Mouse (Mus musculus) natural killer cell, adult 2 months (primary cell): ENCODE measurements at regions not wholly inside any gene's neighbourhood (a gene's known extent, or its start where the extent isn't known, plus 50 kb on each side); places are given as distances from the start of the nearest gene placed in this dataset.

Source experiments
- DNase-seq, 2 experiments: peaks; one replicate each; pipeline ENCODE4 v3.0.0; 2022; ENCODE audit warnings: low spot score in 2 of 2

DNA sequence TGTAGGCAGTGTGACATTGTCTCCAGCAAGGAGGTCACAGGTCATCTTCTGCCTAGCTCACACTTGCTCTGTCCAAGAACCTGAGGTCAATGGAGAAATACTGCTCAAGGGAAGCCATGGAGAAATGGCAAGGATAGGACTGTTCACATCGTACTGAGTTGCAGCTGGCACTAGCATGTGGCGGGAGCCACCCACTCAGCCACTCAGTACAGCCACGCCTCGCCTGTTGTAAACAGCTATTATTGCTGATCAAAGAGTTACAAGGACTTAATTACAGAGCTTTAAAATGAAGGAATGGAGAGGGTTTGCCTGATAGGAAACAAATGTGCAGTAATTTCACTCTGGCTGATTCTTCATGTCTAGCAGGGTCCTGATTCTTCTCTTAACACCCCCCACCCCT is 64.8 kb downstream of the Dll1 start:
- DNase-seq: no peak

DNA sequence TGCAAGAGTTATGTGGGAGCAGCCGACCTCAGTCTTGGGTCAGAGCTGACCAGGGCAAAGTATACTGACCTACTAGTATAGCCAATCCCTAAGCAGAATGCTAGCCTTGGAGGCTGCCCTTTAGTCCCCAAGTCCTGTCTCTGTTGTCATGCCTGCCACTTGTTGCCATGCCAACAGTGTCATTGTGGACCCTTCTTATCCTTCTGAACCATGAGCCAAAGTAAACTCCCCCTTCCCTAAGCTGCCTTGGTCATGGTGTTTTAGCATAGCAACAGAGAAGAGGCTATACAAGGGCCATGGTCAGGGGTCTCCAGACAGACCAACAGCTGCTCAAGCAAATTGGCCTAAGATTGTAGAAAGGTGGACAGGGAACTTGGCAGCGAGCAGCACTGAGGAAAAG is 66.2 kb downstream of the Dll1 start:
- no peak for DNase-seq

DNA sequence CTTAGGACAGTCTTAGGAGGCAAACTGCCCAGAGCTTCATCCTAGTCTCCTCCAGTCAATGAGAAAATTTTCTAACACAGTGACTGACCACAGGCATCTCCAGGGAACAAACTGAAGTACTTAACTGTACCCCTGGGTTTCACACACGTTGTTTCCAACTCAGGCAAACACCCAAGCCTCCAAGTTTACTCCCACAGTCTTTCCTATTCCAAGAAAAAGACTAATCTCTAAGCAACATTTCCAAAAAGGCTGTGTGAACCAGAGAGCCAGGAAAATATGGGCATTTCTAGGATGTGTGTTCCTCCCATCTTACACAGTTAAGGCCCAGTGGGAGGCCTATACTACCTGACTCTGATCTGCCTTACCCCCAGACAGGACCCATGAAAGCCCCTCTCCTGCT is 74.6 kb downstream of the Dll1 start:
- DNase-seq: no peak

DNA sequence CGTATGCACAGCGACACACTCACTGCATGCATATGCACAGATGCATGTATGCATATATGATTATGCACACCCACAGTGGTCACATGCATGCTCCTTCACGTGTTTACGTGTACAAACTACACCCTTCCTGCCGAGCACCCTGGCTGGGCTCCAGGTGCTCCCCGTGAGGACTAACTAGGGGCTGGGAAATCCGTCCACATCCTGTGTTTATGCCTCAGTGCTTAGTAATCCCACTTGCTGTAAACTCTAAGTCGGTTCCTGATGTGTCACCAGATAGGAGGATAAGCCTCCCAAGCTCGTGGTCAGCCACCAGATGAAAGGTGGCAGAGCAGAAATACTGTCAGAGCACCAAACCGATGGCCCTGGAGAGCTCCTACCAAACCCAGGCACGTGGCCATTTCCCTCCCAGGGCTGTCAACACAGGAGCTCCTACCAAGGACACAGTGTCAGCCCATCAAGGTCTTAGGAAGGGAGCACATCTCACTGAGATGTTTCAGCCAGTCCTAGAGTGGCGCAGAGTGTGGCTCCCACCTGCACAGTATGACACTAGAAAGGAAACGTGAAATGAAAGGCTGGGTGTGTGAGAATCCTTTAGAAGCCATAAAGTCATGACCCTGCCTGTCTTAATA is 76.8 kb downstream of the Dll1 start:
- no peak for DNase-seq

DNA sequence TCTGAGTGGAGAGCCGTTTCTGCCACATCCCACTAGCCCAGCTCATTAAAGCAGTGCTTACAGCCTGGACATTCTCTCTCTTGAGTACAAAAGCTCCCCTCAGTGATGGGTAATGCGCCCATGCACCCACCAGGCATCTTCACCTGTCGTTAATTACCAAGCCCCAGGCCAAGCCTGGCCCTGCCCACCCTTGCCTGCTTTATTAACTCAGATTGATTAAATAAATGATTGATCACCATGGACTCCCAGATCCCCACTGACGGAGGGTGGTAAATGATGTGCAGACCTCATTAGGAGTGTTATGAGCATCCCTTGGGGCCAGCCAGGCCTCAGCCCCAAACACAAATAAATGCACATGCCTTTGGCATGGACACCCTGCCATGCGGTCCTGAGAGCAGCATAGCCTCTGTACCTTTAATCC is 82.5 kb downstream of the Dll1 start:
- DNase-seq: no peak

DNA sequence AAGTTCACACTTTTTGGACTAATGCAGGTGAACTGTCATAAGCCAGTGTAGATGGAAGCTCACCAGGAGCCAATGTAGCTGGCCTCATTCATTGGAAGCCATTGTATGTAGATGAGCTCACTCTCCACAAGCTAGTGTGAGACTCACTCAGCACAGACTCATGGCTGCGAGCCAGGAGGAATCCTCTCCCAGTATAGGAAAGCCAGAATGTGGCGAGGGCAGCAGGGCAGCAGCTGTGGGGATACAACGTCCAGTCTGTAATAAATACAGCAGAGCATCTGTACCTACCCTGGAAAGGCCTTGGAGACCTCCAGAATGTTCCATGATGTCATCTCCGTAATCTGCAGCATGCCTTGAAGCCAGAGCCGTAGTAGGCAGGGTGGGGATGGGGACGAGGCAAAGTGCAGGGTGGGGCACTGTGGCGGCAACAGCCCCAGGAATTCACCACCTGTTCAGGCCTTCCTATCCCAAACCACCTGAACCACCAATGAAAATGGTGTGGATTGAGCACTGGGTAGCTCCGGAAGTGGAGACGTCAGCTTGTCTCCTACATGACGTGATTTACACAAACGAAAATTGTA is 84.1 kb downstream of the Dll1 start:
- no peak for DNase-seq

DNA sequence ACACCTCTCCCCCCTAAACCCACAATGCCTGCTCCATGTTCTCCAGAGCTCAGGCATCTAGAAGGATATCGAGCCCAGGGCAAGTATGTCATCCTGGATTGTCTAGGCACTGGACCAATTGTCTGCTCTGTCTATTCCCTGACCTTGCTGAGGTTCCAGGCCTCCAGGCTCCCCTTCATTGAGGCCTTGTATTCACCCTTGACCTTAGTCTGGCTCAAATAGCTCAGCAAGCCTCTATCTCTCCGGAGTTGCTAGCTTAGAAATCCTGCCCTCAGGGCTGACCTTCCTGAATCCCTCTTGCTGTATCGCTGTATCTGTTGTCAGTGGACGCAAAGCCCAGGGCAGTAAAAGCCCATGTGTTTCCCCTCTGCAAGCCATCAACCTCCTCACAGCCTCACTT is 85.0 kb downstream of the Dll1 start:
- no peak for DNase-seq

DNA sequence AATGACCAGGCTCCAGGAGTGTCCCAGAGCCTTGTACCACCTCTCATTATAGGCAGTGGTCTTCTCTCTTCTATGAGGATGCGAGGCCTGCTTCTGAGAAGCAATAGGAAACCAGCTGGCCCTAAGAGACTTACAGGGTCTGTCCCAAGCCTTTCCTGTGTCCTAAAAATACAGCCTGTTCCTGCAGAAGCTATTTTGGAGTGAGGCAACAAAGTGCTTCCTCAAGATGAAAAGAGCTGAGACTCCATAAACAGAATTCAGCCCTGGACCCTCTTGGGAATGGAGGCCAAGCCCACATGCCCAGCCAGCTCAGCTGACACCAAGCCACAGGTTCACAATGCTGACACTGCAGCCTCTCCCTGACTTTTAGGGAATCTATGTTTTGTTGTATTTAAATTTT is 86.3 kb downstream of the Dll1 start:
- DNase-seq: no peak

DNA sequence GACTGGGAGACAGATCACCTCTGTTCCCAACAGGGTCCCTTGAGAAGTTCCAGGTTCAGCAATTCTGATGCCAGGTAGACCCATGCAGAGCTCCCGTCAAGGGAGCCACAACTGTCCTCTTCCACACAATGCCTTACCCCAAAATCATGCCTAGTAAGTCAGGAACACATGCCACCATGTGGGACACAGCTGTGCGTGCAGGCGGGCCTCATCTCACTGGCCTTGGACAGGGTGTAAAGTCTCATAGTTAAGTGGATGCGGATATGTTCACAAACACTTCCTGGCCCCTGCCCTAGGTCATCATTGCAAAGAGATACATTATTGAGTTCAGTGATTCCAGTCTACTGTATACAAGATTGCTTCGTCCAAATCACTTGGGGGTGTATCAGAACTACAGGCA is 87.6 kb downstream of the Dll1 start:
- no peak for DNase-seq

DNA sequence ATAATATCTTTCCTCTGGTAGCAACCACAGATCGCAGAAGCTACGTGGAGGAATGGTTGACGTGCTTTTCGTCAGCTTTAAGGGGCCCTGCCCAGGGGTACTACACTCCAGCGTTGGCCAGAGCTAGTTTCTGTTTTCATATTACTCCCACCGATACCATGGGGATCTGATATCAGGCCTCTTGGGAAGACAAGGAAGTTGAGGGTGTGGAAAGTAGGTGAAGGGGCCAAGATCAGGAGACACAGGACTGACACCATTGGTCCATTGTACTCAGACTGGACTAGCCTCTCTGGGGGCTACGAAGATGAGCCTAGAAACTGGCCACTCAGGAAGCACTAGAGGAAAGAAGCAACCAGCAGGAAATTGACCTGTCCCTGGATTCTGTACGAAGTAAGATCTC is 88.0 kb downstream of the Dll1 start:
- no peak for DNase-seq

DNA sequence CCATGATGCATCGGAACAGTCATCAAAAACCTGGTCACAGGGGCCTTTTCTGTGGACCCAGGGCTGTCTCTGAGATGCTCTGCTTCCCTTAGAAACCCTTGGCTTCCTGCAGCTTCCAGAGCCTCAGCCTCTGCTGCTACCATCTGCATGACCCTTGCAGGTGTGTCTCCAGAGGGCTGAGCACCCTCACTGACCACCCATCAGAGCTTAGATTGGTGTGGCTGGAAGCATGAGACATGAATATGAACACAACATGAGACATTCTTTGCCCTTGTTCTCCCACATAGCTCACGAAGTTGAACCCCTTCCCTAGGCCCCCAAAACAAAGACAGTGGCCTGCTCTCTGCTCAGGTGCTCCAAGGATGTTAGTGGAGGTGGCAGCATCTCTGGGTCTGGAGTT is 90.1 kb downstream of the Dll1 start:
- no peak for DNase-seq

DNA sequence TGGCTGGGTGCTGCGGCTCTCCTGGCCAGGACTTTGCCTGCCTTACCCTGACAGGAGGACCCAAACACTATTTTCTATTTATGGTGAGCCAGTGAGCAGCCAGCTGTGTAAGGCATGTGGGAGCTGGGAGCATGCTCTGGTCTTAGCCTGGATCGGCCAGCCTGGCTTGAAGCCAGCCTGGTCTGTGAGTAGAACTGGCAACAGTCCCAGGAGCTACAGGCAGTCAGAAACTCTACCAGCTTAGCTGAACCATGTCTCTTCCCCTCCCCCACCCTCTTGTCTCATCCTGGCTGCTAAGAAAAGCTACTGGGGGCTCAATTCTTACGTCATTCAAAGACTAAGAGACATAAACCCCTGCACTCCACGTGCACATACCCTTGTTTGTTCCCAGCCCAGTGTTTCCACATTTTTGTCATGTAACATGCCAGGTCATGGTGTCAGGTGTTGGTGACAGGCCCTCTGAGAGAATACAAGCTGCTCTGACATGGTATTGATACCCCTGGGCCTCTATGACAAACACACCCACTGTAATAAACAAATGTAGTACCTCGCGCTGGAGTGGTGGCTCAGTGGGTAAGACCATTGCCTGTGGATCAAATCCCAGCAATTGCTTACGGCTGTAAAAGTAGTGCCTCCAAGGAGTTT is 91.2 kb downstream of the Dll1 start:
- no peak for DNase-seq

DNA sequence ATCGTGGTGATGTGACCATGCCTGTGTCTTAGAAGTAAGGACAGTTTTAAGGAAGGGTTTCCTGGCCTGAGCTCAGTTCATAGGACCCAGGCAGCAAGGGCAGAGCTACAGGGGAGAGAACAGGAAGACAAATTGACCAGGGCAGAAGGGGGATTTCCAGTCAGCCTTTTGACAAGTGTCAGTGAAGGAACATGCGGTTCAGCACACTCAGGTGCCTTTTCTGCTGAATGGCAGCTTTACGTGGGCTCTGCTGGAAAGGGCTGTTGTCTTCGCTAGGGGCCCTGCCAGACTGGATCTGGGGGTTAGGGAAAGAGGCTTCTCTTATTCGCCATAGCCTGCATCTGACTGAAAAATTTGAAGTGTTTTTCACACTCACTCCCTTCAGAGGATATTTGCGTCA is 106.8 kb downstream of the Dll1 start:
- peak; percentile 8 to 14 for DNase-seq

DNA sequence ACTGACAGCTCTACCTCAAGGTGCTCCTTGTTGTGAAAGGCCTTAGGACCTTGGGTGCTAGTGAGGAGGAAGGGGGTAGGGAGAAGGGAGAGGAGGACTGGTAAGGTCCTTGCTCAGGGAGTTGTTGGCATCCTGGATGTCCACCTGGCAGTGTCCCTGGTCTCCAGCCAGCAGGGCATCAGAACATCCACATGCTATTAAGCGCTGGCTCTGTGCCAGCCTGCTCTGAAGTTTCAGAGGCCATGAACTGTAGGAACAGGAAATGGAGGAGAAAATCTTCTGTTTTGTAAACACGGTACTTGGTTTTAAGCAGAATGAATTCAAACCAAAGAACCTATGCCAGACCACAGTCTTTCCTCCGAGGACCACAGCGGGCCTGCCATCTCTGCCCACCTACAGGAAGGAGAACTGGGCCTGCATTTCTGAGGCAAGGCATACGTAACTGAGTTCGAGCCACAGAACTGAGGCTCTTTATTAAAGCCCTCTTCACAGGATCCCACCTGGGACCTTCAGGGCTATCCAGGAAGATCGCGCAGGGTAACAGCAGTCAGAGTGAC is 107.5 kb downstream of the Dll1 start:
- no peak for DNase-seq

DNA sequence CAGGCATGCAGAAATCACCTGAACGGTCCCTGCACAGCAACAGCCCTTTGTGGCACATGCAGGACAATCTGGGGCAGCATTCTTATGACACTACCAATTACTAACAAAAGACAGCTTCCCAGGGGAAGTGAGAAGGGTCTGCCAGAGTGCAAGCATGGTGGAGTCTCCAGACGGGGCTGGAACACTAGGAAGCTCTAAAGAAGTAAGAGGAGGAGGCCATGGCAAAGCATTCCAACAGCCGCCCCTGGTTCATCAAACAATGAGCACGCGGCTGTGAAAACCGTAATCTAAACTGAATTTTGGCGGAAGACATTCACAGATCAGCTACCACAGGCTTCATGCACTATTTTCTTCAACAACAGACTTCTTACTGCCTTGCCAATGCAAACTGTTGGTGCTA is 109.0 kb downstream of the Dll1 start:
- no peak for DNase-seq

DNA sequence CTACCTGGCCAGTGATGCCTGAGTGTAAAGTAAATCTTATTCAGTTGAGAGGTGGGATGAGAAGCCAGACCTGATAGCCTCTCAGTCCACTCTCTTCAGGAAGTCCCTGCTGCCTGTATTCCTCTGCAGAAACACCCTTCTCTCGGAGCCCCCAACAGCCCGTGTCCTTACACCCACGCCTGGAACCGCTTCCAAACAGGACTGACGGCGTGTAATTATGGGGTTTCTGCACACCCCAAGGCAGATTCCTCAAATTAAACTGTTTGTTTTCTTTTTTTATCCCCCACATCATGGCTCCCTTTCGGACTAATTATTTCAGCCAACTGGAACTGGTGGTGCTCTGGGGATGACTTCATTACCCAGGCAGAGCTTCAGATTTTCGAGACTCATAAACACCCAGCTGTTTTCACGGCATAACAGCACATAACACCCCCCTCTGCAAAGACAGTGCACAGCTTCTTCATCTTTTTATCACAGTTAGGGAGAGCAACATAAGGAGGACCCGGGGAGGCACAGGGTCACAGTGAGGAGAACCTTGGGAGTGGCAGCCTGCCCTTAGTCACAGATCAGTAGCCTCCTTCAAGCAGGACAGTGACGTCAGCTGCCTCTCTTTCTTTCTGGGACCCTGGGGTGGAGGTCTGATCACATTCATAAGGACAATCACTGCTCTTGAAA is 117.1 kb downstream of the Dll1 start:
- no peak for DNase-seq

DNA sequence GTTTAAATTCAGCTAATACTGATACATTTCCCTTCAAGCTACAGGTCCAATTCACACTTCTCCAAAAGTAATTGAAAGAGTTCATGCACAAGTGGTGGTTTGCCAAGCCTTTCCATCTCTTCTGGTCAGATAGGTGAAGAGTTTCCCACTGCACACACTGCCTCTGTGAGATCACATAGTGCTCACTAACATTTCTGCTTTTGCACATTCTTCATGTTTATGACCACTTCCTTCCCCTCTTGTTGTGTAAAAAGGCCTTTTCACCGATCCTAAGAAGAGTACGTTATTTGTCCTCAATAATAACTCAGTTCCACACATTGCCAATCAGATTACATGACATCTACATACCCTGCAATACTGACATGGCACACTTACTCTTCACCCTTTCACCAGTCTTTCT is 120.8 kb downstream of the Dll1 start:
- no peak for DNase-seq

DNA sequence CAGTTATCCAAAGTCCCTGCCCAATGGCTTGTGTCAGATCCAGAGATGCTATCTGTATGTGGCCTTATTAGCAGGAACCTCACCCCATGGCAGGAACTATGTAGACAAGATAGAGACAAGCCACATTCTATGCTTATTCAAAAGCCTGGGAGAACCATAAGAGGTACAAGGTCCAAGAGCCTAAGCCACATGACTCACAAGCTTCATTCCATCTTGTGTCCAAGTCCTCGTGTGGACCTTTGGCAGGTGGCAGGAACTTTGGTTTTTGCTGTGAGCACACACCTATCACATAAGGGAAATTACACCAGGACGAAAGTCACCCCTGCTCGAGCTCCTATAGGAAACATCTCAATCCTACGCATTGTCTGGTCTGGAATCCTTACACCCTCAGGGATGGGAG is 122.9 kb downstream of the Dll1 start:
- no peak for DNase-seq

DNA sequence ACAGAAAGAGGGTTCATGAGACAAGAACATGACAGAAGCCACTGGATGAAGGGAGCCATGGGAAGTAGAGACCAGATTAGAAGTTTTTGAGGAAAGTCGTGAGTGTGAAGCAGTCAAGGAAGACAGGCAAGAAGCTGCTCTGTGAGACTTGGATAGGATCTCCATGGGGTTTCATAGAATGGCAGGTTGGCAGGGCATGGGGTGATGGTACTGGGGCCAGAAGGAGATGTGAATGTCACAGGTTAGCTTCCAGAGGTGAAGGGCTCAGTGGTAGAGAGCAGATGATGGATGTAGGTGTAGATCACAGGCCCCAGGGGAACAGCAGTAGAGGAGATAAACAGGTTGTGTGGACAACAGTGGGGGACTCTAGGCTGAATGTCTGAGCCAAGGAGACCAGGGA is 123.4 kb downstream of the Dll1 start:
- no peak for DNase-seq

DNA sequence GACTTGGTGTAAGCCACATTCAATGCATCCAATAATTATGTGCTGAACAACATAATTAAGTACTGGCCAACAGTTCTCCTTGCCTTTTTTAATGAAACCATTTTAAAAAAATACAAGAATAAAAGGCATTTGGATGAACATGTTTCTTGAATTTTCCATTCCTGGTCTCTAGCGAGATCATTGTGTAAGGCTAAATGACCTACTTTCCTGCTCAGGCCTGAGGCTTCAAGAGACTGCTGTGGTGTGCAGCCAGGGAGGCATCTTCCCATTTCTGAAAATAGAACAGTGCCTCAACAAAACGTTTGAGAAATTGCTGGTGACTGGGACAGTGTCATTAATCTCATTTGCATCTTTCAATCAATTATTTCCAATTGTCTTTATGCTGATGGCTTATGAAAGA is 124.5 kb downstream of the Dll1 start:
- DNase-seq: no peak

DNA sequence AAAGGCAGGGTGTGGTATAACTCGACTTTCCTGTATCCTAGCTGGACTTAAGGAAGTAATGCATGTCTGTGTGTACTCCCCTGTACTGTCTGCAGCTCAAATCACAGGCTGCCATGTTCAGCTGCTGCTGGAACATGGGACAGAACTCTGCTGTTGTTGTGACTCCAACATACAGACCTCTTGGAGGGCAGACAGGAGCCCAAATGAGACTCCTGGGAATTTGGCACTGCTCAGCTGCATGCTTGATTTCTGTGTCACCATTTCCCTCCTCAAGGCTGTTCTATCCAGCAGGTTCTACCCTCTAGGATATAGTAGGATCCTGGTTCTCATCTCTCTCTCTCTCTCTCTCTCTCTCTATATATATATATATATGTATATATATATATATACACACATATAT is 125.0 kb downstream of the Dll1 start:
- no peak for DNase-seq

DNA sequence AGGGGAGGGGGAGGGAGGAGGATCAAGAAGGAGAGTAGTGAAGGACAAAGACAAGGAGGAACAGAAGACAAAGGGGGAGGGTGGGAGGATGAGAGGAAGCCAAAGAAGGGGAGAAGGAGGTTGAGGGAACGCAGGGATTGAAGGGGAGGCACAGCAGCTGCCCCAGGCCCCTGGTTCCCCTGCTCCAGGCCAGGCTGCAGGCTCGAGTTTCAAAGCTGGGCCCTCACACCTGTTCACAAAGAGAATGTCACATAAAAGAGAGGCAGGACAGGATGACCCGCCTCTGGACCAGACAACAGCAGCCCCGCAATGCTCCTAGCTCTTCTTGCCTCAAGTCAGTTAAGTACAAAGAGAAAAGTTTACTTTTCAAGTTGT is 128.3 kb downstream of the Dll1 start:
- no peak for DNase-seq
